ENCODE assay signal across 17 mouse cellular contexts in genomic region chr9:122592820-122593615, GRCm38 (mm10).
A peak's percentile ranks its signal among the peaks of the same experiment; 100 is the strongest.
DNase-seq lines count a peak whose midpoint lies in the region; ATAC-seq and TF ChIP-seq lines count a peak whose summit lies in the region.
"Had no signal": no experiment of that assay in that cellular context is flagged by ENCODE, and none has a peak within 500 bp of the region (broad histone marks: within the 10 kb centered on the region; RNA-seq: fewer than 3 reads in every experiment).

No protein-coding gene starts in this region.

- TF ChIP-seq CTCF in intestine, postnatal 0 days (IDR thresholded peaks at IDR 0.05; ENCODE audit: low read depth): no peak

- no peaks in the 10 kb centered on the region for H3K9me3 ChIP-seq in embryonic facial prominence, embryonic 13.5 days
- no peaks in the 10 kb centered on the region for H3K9me3 ChIP-seq in hindbrain, embryonic 13.5 days
- no peaks in the 10 kb centered on the region for H3K9me3 ChIP-seq in midbrain, embryonic 16.5 days (replicated peaks; ENCODE audit: control insufficient read depth, low read length, poor library complexity, severe bottlenecking)
- H3K9me3 ChIP-seq in intestine, postnatal 0 days (ENCODE audit: control insufficient read depth): no peaks in the 10 kb centered on the region

- no peak overlapping the region for H3K9ac ChIP-seq in embryonic facial prominence, embryonic 13.5 days
- H3K9ac ChIP-seq in hindbrain, embryonic 13.5 days: peak overlapping the region; percentile 51; the same call in 1 of the 2 replicates
- no peak overlapping the region; the same call in 1 of the 2 replicates for H3K9ac ChIP-seq in midbrain, embryonic 16.5 days (ENCODE audit: low read depth, low read length)
- no peak overlapping the region for H3K9ac ChIP-seq in intestine, postnatal 0 days (ENCODE audit: low read depth, low read length)
- H3K9ac ChIP-seq: liver, postnatal 0 days had no signal

- ATAC-seq in embryonic facial prominence, embryonic 13.5 days (ENCODE audit: insufficient number of reproducible peaks, insufficient read depth, low FRiP score, low TSS enrichment, low read depth): no peak
- peak; percentile 58 for ATAC-seq in hindbrain, embryonic 13.5 days (ENCODE audit: low FRiP score)
- peak; percentile 59; the same call in 1 of the 2 replicates for ATAC-seq in midbrain, embryonic 16.5 days
- ATAC-seq in CD4-positive, CD25-positive, alpha-beta regulatory T cell, adult 4 months: no peak
- ATAC-seq in intestine, postnatal 0 days: no peak
- ATAC-seq: inflammation-experienced regulatory T-cells, adult 6 months; liver, postnatal 0 days had no signal

- peak overlapping the region; percentile 14; the same call in 1 of the 2 replicates for H3K4me2 ChIP-seq in embryonic facial prominence, embryonic 13.5 days
- peak overlapping the region; percentile 8 for H3K4me2 ChIP-seq in hindbrain, embryonic 13.5 days
- H3K4me2 ChIP-seq in midbrain, embryonic 16.5 days (ENCODE audit: low read length): peak overlapping the region; percentile 15; the same call in 1 of the 2 replicates
- H3K4me2 ChIP-seq in intestine, postnatal 0 days (replicated peaks; ENCODE audit: low read depth): no peak overlapping the region

- no peak overlapping the region for H3K4me3 ChIP-seq in embryonic facial prominence, embryonic 13.5 days
- no peak overlapping the region for H3K4me3 ChIP-seq in hindbrain, embryonic 13.5 days
- H3K4me3 ChIP-seq in midbrain, embryonic 16.5 days (ENCODE audit: low read depth, low read length): no peak overlapping the region
- H3K4me3 ChIP-seq in intestine, postnatal 0 days (ENCODE audit: low read depth, low read length): no peak overlapping the region
- H3K4me3 ChIP-seq: myocyte had no signal

- 14% methylated on average over 7 of the region's 7 CpGs for WGBS in embryonic facial prominence, embryonic 13.5 days
- 15% methylated on average over 7 of the region's 7 CpGs for WGBS in hindbrain, embryonic 13.5 days
- WGBS in midbrain, embryonic 16.5 days: 11% methylated on average over 7 of the region's 7 CpGs
- WGBS in intestine, postnatal 0 days: 27% methylated on average over 7 of the region's 7 CpGs

- no peaks in the 10 kb centered on the region for H3K36me3 ChIP-seq in embryonic facial prominence, embryonic 13.5 days
- no peaks in the 10 kb centered on the region for H3K36me3 ChIP-seq in hindbrain, embryonic 13.5 days
- no peaks in the 10 kb centered on the region for H3K36me3 ChIP-seq in midbrain, embryonic 16.5 days (ENCODE audit: control insufficient read depth, insufficient read depth, low read length)
- no peaks in the 10 kb centered on the region for H3K36me3 ChIP-seq in intestine, postnatal 0 days (ENCODE audit: control insufficient read depth, insufficient read depth)

- peaks cover 43% of the 10 kb centered on the region for H3K27me3 ChIP-seq in embryonic facial prominence, embryonic 13.5 days
- H3K27me3 ChIP-seq in hindbrain, embryonic 13.5 days: peaks cover 31% of the 10 kb centered on the region
- H3K27me3 ChIP-seq in midbrain, embryonic 16.5 days (ENCODE audit: control insufficient read depth, insufficient read depth, low read depth, low read length): no peaks in the 10 kb centered on the region
- H3K27me3 ChIP-seq in intestine, postnatal 0 days (replicated peaks; ENCODE audit: control insufficient read depth, insufficient read depth, low read length): peaks cover 12% of the 10 kb centered on the region

- DNase-seq in embryo, embryonic 11 days: peak; percentile 27
- DNase-seq in embryo, embryonic 9.5 days (ENCODE audit: extremely low spot score): no peak
- no peak for DNase-seq in heart, adult 8-10 months (ENCODE audit: low spot score)
- DNase-seq: adrenal gland, adult 8-10 months; cerebellum, postnatal 25 days; gastrocnemius, postnatal 25 days; liver, postnatal 0 days; lung, postnatal 4 days; right cerebral cortex, postnatal 4 days; thymus, postnatal 14 days had no signal

- H3K4me1 ChIP-seq in embryonic facial prominence, embryonic 13.5 days: peaks cover 15% of the 10 kb centered on the region
- H3K4me1 ChIP-seq in hindbrain, embryonic 13.5 days (replicated peaks): peaks cover 49% of the 10 kb centered on the region
- H3K4me1 ChIP-seq in midbrain, embryonic 16.5 days (ENCODE audit: control insufficient read depth, insufficient read depth, low read length): peaks cover 35% of the 10 kb centered on the region
- H3K4me1 ChIP-seq in intestine, postnatal 0 days (replicated peaks; ENCODE audit: control insufficient read depth, insufficient read depth, low read length): no peaks in the 10 kb centered on the region

- no peak overlapping the region for H3K27ac ChIP-seq in embryonic facial prominence, embryonic 13.5 days
- peak overlapping the region; percentile 82 for H3K27ac ChIP-seq in hindbrain, embryonic 13.5 days
- peak overlapping the region; percentile 68 for H3K27ac ChIP-seq in midbrain, embryonic 16.5 days (ENCODE audit: low read length)
- no peak overlapping the region for H3K27ac ChIP-seq in intestine, postnatal 0 days (ENCODE audit: low read depth, low read length)

Comparison
In these comparisons a context has a peak if more than half of its experiments do, and no peak if none do; other contexts are left out.
1. ATAC-seq: peak in hindbrain, embryonic 13.5 days (single experiment) and midbrain, embryonic 16.5 days (single experiment); none in embryonic facial prominence, embryonic 13.5 days (single experiment), CD4-positive, CD25-positive, alpha-beta regulatory T cell, adult 4 months (single experiment) and intestine, postnatal 0 days (single experiment).
2. H3K27ac ChIP-seq: peak in hindbrain, embryonic 13.5 days (single experiment) and midbrain, embryonic 16.5 days (single experiment); none in embryonic facial prominence, embryonic 13.5 days (single experiment) and intestine, postnatal 0 days (single experiment).